Mouse (Mus musculus) erythroblast, embryonic 14.5 days (primary cell): ENCODE data around the gene Abl1.

Experiments
- GATA1 ChIP-seq: IDR thresholded peaks from 2 replicates; pipeline ENCODE4 v1.6.1; 2012; ENCODE audit warnings: low read length, inconsistent platforms, mixed read lengths
- TAL1 ChIP-seq: IDR thresholded peaks from 3 replicates; pipeline ENCODE4 v1.6.1; 2012; ENCODE audit warnings: low read length, inconsistent platforms, mixed read lengths

DNA sequence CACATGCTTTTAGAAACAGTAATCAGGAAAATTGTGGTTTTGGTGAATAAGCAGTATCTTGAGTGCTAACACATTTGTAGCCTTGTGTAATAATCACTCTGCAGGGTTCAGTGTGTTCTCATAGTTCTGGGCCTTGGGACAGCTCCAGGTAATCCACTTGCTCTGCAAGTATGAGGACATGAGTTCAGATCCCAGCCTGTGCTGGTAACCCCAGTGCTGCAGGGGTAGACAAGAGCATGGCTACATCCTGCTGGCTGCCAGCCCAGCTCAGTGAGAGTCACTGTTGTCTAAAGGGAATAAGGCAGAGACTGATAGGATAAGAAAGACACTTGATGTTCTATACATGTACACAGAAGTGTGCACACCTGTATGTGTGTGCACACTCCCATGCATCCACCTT is 17.7 kb downstream of the Abl1 start:
- TF ChIP-seq TAL1 (no peak), GATA1 (no peak)
